Mouse (Mus musculus) heart, embryonic 12.5 days (tissue): ENCODE results near the gene Cnot9. TPM values are rescaled to one million over a fixed set of nuclear protein-coding genes. Genes with fewer than 3 reads are reported as not detected.

Experiments
- ATAC-seq: fragments of 200-750 bp; cut with Nextera tagmentation; 2 replicates; pipeline ENCODE4 v1.8.0; 2017; ENCODE audit warnings: moderate TSS enrichment, moderate library complexity; ENCODE audit not compliant: insufficient number of reproducible peaks, low FRiP score
- H3K27ac ChIP-seq: fragments of 300-500 bp; sonication (generic); 2 replicates; pipeline ENCODE4 v1.5.1; 2016; ENCODE audit warnings: mild to moderate bottlenecking, moderate library complexity; ENCODE audit not compliant: poor library complexity, severe bottlenecking
- H3K27me3 ChIP-seq: fragments of 300-500 bp; sonication (generic); replicated peaks from 2 replicates; pipeline ENCODE4 v1.6.1; 2016; ENCODE audit warnings: mild to moderate bottlenecking, moderate library complexity
- H3K36me3 ChIP-seq: fragments of 300-500 bp; sonication (generic); 2 replicates; pipeline ENCODE4 v1.6.1; 2016; ENCODE audit warnings: mild to moderate bottlenecking, moderate library complexity
- H3K4me1 ChIP-seq: fragments of 300-500 bp; sonication (generic); replicated peaks from 2 replicates; pipeline ENCODE4 v1.6.1; 2016; ENCODE audit warnings: mild to moderate bottlenecking
- H3K4me2 ChIP-seq: fragments of 300-500 bp; sonication (generic); 2 replicates; pipeline ENCODE4 v1.6.1; 2016; ENCODE audit warnings: mild to moderate bottlenecking, moderate library complexity
- H3K4me3 ChIP-seq: fragments of 300-500 bp; sonication (generic); 2 replicates; pipeline ENCODE4 v1.5.1; 2016; ENCODE audit warnings: mild to moderate bottlenecking
- H3K9ac ChIP-seq: fragments of 300-500 bp; sonication (generic); 2 replicates; pipeline ENCODE4 v1.6.1; 2016; ENCODE audit warnings: mild to moderate bottlenecking, moderate library complexity
- H3K9me3 ChIP-seq: fragments of 300-500 bp; sonication (generic); replicated peaks from 2 replicates; pipeline ENCODE4 v1.6.1; 2016; ENCODE audit warnings: mild to moderate bottlenecking, moderate library complexity
- WGBS: fragments of 180-500 bp; shearing (Covaris S2); methylation state at CpG from one replicate; pipeline ENCODE4 v1.1.7; 2016; 5-methylcytosine and 5-hydroxymethylcytosine counted together
- polyA plus RNA-seq: library from polyadenylated mRNA; unstranded; fragments of >200 nt; fragmentation: Nextera tagmentation; extraction: Ambion mirVana; gene quantifications from 2 replicates; pipeline ENCODE4 v1.2.1, GENCODE M21; 2016

The Cnot9 gene
- polyA plus RNA-seq, 1 experiment from 2014 or later = 36.0 TPM

DNA sequence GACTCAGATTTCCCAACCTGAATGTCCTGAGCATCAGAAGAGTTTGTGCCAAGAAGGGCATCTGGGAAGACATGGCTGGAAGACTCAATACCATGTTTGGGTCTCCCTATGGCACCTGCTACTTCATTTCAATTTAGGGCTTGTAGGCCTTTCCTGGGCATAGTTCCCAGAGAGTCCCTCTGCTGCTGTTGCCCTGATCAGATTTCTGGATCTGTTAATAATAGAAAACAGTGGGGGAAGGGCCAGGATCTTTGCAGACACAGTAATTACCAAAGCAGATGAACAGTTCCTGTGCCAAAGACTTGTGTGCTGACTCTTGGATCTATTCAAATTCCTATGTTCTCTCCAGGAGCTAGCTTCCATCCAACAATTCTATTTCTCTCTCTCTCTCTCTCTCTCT, 32.8 kb downstream of the Cnot9 start:
- Histone ChIP-seq H3K9ac (no peak overlapping the region), H3K4me2 (no peak overlapping the region), H3K4me1 (peaks cover 6% of the 10 kb centered on the region), H3K27ac (no peak overlapping the region), H3K4me3 (no peak overlapping the region), H3K9me3 (no peaks in the 10 kb centered on the region), H3K36me3 (no peaks in the 10 kb centered on the region), H3K27me3 (peaks cover 14% of the 10 kb centered on the region; the same call in 1 of the 2 replicates)
- ATAC-seq = no peak

DNA sequence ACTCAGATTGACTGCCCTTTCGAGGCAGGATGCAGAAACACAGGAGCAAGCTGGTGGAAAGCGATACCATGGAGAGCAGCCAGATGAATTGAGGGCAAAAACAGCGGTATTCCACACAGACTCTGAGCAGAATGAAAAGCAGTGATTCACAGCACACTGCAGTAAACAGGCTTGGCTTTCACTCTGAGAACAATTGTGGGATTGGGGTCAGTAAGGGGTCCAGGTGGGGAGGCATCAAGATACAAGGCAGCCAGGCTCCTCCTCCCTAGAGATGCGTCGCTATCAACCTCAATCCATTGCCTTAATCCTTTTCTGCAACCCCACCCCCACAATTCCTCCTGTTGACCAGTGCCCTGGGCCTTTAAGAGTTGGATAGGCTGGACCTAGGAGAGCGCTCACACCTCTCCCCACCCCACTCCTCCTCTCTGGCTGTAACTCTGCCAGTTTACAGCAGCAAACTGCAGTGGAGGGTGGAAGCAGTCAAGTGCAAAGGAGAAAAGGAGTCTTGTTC, 36.6 kb downstream of the Cnot9 start, which contains the start of gene Plcd4:
Plcd4 (plus strand) TSS at position 438 of the 511 bp plus-strand sequence.
- 6% methylated on average over 6 of the region's 6 CpGs for WGBS
- H3K9ac ChIP-seq = no peak within 1 kb of the TSS
- no peak within 1 kb of the TSS for H3K27ac ChIP-seq
- no peaks in the 10 kb centered on the region for H3K36me3 ChIP-seq
- H3K9me3 ChIP-seq = no peaks in the 10 kb centered on the region
- no peak within 1 kb of the TSS for H3K4me3 ChIP-seq
- no peak for ATAC-seq
- peak within 1 kb of the TSS; percentile 25 for H3K4me2 ChIP-seq
- H3K27me3 ChIP-seq = peaks cover 14% of the 10 kb centered on the region; the same call in 1 of the 2 replicates
- H3K4me1 ChIP-seq = peaks cover 6% of the 10 kb centered on the region

DNA sequence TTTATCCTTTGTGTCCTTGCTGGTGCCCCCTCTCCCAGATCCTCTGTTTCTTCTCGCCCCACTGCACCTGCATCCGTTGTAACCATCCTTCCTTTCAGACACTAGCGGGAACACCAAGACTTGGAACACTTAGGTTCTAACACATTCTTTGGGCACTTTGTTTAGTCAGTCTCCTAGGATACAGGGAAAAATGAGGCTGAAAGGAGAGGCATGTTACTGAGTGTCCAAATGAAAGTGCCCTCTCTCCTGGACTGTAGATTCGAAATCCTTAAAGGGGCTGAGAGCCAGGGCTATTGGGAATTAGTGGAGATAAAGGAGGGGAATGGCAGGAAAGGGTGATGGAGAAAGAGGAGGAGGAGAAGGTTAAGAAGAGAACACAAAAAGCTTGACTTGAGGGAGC, 38.3 kb downstream of the Cnot9 start, which contains the start of gene Usp37:
Usp37 (minus strand) TSS at position 101 of the 400 bp plus-strand sequence.
- Histone ChIP-seq H3K4me2 (no peak within 1 kb of the TSS), H3K9me3 (no peaks in the 10 kb centered on the region), H3K4me1 (peaks cover 6% of the 10 kb centered on the region), H3K27me3 (peaks cover 14% of the 10 kb centered on the region; the same call in 1 of the 2 replicates), H3K36me3 (no peaks in the 10 kb centered on the region), H3K9ac (no peak within 1 kb of the TSS), H3K4me3 (no peak within 1 kb of the TSS), H3K27ac (no peak within 1 kb of the TSS)
- WGBS = 81% methylated on average over 4 of the region's 4 CpGs
- no peak for ATAC-seq

DNA sequence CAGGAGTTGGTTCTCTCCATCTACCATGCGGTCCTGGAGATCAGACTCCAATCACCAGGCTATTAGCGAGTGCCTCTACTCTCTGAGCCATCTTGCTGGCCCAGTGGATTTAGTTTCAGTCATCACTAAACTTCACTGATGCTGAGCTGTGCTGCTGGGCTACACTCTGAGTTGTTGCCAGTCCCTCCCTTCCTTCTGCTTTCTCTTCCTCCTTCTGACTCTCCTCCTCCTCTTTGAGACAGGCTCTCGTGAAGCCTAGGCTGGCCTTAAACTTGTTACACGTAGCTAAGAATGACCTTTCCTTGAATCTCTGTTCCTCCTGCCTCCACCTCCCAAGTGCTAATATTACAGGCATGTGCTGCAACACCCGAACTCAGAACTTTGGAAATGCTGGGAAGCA, 53.2 kb downstream of the Cnot9 start:
- H3K27me3 ChIP-seq = no peaks in the 10 kb centered on the region
- 75% methylated on average over 5 of the region's 5 CpGs for WGBS
- no peak overlapping the region for H3K9ac ChIP-seq
- no peak overlapping the region for H3K4me2 ChIP-seq
- no peaks in the 10 kb centered on the region for H3K4me1 ChIP-seq
- H3K9me3 ChIP-seq = no peaks in the 10 kb centered on the region
- ATAC-seq = no peak
- no peak overlapping the region for H3K27ac ChIP-seq
- no peak overlapping the region for H3K4me3 ChIP-seq
- peaks cover 6% of the 10 kb centered on the region for H3K36me3 ChIP-seq

DNA sequence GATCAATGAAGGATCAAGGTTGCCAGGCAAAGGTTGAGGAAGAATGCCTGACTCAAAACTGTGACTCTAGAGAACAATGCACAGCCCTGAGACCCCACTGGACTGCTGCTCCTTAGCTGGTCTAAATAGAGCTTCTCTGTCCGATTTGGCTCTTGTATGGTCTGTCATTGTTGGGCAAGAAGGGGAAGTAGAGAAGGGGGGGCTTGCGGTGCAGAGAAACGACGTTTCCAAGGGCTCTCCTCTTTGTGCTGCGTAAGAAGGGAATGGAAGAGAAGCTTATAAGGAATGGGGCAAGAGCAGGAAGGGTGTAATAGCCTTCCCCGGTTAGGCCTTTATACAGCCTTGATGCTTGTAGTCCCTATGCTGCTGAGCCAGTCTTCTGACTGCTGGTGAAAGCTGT, 60.0 kb downstream of the Cnot9 start:
- 89% methylated on average over 6 of the region's 6 CpGs for WGBS
- Histone ChIP-seq H3K4me1 (no peaks in the 10 kb centered on the region), H3K9ac (no peak overlapping the region), H3K36me3 (peaks cover 66% of the 10 kb centered on the region), H3K27me3 (no peaks in the 10 kb centered on the region), H3K9me3 (no peaks in the 10 kb centered on the region), H3K27ac (no peak overlapping the region), H3K4me3 (no peak overlapping the region), H3K4me2 (no peak overlapping the region)
- no peak for ATAC-seq

DNA sequence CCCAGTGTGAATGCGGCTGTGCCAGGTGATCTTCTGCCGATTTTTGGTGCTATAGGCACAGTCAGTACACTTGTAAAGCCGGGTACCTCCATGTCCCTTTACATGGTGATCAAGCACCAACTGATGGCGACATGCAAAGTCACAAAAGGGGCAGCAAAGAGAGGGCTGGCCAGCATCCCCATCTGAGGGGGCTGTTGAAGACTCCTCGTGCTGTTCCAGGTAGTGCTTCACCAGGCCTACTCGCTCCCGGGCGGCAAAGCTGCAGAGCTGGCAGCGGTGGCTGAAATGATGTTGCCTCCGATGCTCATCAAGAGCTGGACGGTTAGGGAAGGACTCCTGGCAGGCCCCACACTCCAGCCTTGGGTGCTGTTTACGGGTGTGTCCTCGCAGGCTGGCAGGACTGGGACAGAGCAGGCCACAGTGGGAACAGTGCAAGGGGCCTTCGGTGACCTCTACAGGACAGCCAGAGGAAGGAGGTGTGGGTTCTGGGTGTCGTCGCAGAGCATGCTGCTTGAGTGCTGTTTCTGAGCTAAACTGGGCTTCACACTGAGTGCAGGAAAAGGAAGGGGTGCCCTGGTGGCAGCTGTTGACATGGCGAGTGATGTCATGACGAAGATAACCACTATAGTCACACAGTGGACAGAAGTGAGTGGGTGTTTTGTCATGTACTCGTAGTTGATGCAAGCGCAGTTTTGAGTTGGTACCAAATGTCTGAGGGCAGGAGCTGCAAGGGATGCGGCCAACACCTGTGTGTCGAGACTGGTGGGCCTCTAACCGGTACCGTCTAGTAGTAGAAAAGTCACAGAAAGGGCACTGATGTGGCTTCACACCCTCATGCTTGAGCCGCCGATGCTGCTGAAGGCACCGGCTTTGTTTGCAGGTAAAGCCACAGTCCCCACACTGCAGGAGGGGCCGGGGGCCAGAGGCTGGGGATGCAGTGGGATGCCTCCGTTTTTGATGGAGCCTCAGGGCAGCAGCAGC, 64.2 kb downstream of the Cnot9 start:
- 83% methylated on average over 29 of the region's 29 CpGs for WGBS
- Histone ChIP-seq H3K4me3 (no peak overlapping the region), H3K27me3 (no peaks in the 10 kb centered on the region), H3K9ac (no peak overlapping the region), H3K9me3 (no peaks in the 10 kb centered on the region), H3K4me1 (no peaks in the 10 kb centered on the region), H3K36me3 (peaks cover 89% of the 10 kb centered on the region), H3K27ac (no peak overlapping the region), H3K4me2 (no peak overlapping the region)
- ATAC-seq = no peak

Other genes with a start within 250 kb of the Cnot9 start
- gene Gpbar1, start 227.5 kb upstream of the Cnot9 start, polyA plus RNA-seq = 0.37 and 0.41 TPM in 2 replicates
- 169 and 171 TPM in 2 replicates for gene Aamp, start 221.3 kb upstream of the Cnot9 start, polyA plus RNA-seq
- 215 and 216 TPM in 2 replicates for gene Pnkd, start 221.1 kb upstream of the Cnot9 start, polyA plus RNA-seq
- 41.1 and 42.9 TPM in 2 replicates for gene Tmbim1, start 200.4 kb upstream of the Cnot9 start, polyA plus RNA-seq
- gene Catip, start 143.9 kb upstream of the Cnot9 start, polyA plus RNA-seq = 0.46 TPM in 2 replicates
- 1.3 and 1.5 TPM in 2 replicates for gene Slc11a1, start 130.9 kb upstream of the Cnot9 start, polyA plus RNA-seq
- gene Ctdsp1, start 114.5 kb upstream of the Cnot9 start, polyA plus RNA-seq = 54.5 and 55.9 TPM in 2 replicates
- gene Vil1, start 96.7 kb upstream of the Cnot9 start, polyA plus RNA-seq = 0.27 and 0.28 TPM in 2 replicates
- gene Plcd4, start 36.8 kb downstream of the Cnot9 start, polyA plus RNA-seq = 0.18 and 0.36 TPM in 2 replicates
- 24.7 and 26.8 TPM in 2 replicates for gene Usp37, start 38.2 kb downstream of the Cnot9 start, polyA plus RNA-seq
- gene Zfp142, start 82.2 kb downstream of the Cnot9 start, polyA plus RNA-seq = 5.9 and 7.9 TPM in 2 replicates
- 19.0 and 20.1 TPM in 2 replicates for gene Bcs1l, start 82.2 kb downstream of the Cnot9 start, polyA plus RNA-seq
- 22.9 and 23.9 TPM in 2 replicates for gene Rnf25, start 95.3 kb downstream of the Cnot9 start, polyA plus RNA-seq
- gene Stk36, start 95.4 kb downstream of the Cnot9 start, polyA plus RNA-seq = 4.4 and 4.9 TPM in 2 replicates
- gene Ttll4, start 155.7 kb downstream of the Cnot9 start, polyA plus RNA-seq = 25.1 and 25.8 TPM in 2 replicates
- 13.5 and 13.8 TPM in 2 replicates for gene Cyp27a1, start 207.5 kb downstream of the Cnot9 start, polyA plus RNA-seq
- gene Prkag3, start 243.2 kb downstream of the Cnot9 start, polyA plus RNA-seq = 6.0 and 7.2 TPM in 2 replicates